Mouse (Mus musculus): ENCODE results near the gene Plce1. TPM values are rescaled to one million over a fixed set of nuclear protein-coding genes. Genes with fewer than 3 reads are reported as not detected.

Gene Plce1
- 2.9 and 4.3 TPM in 2 replicates for polyA plus RNA-seq (2014; fragmentation: Nextera tagmentation; extraction: Ambion mirVana)

DNA sequence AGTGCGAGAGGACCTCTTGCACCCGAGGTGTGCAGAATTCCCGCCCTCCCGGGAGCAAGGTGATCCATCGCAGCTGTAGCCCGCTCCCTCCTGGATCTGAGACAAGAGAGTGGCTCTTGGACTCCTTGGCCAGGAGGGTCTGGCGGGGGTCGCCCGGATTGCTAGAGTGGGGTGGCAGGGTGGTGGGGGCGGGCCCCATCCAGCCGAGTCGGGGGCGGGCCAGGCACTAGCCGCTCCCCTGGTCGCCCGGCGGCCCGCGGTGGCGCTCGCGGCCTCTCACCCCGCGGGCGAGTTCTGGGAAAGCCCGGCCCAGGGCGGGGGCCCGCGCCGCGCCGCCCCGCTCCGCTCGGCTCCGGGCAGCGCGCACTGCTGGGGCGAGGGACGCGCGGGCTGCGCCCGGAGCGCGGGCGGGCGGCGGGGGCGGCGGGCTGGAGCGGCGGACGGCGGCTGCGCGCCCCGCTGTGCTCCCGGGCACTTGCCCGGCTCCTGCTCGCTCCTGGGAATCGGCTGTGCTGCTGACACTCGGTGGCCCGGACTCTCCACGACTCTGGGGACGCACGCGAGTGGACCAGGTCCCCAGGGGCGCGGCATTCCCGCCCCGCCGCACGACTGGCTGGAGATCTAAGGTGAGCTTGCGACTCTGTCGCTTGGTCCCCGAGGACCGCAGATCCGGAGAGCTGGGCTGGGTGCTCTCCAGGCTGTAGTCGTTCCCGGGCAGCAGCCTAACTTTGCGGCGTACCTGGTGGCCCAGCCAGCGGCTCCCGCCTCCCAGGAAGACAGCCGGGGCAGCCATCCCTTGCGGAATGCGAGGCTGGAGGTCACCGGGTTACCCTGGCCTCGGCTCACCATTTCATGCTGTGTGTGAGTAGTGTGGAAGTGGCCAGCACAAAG lies at the start of gene Plce1:
Gene Plce1, plus strand, starts transcription at position 379 of the 891 bp plus-strand sequence.
- WGBS: under 1% methylated on average over 86 of the region's 90 CpGs
- no peaks in the 10 kb centered on the region for H3K9me3 ChIP-seq (ENCODE audit: control insufficient read depth, low read length)
- peak; percentile 72 for ATAC-seq (ENCODE audit: low FRiP score, low TSS enrichment)
- peak; percentile 70 for DNase-seq
- H3K27ac ChIP-seq (replicated peaks; ENCODE audit: low read depth, low read length): peak within 1 kb of the TSS; percentile 55
- H3K9ac ChIP-seq (replicated peaks; ENCODE audit: low read length): peak within 1 kb of the TSS; percentile 57
- peaks cover 25% of the 10 kb centered on the region; the same call in 1 of the 2 replicates for H3K27me3 ChIP-seq (ENCODE audit: control insufficient read depth, insufficient read depth, low read length)
- peaks cover 28% of the 10 kb centered on the region for H3K4me1 ChIP-seq (ENCODE audit: control insufficient read depth, insufficient read depth, low read length)
- H3K36me3 ChIP-seq (ENCODE audit: control insufficient read depth, insufficient read depth, low read length): no peaks in the 10 kb centered on the region
- peak within 1 kb of the TSS; percentile 100 for H3K4me2 ChIP-seq (ENCODE audit: low read length)
- peak within 1 kb of the TSS; percentile 60 for H3K4me3 ChIP-seq (replicated peaks; ENCODE audit: low read depth, low read length)

DNA sequence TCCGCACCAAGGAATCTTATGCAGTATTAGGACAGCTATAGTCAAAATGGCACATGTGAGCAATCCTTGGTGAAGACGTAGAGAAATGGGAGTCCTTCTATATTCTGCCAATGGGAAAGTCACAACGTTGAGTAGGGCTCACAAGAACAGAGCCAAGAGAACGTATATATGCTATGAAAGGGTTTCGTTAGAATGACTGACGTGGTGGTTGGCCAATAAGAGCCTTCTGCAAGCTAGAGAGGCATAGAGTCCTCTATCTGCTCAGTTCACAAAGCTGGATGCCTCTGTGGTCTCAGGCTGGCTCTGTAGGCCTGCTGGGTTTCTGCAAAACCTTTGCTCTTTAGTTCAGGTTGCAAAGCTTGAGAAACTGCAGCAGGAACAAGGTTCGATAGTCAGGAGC lies 49.6 kb upstream of the Plce1 start:
- no peaks in the 10 kb centered on the region for H3K27me3 ChIP-seq (ENCODE audit: control insufficient read depth, insufficient read depth, low read length)
- no peak overlapping the region for H3K9ac ChIP-seq (replicated peaks; ENCODE audit: low read length)
- WGBS: 72% methylated on average over 7 of the region's 7 CpGs
- ATAC-seq (ENCODE audit: low FRiP score, low TSS enrichment): no peak
- H3K4me2 ChIP-seq (ENCODE audit: low read length): no peak overlapping the region
- H3K4me1 ChIP-seq (ENCODE audit: control insufficient read depth, insufficient read depth, low read length): no peaks in the 10 kb centered on the region
- no peak overlapping the region for H3K4me3 ChIP-seq (replicated peaks; ENCODE audit: low read depth, low read length)
- 0 out of 2 replicates have a peak, but pooled peaks cover 2% of the 10 kb centered on the region for H3K9me3 ChIP-seq (ENCODE audit: control insufficient read depth, low read length)
- H3K27ac ChIP-seq (replicated peaks; ENCODE audit: low read depth, low read length): no peak overlapping the region
- no peak for DNase-seq
- H3K36me3 ChIP-seq (ENCODE audit: control insufficient read depth, insufficient read depth, low read length): no peaks in the 10 kb centered on the region

DNA sequence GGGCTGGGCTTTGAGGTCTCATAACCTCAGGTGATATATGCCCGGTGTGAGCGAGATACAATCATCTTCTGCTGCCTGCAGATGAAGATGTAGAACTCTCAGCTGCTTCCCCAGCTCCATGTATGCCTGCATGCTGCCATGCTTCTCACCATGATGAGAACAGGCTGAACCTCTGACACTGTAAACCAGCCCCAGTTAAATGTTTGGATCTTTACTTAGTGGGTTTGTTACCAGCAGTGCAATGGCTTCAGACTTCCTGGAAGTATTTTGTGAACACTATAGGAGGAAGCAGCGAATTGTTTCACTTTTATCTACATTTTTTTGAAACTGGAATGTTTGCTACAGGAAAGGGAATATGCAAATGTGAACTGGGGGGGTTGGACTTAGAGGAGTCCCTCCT lies 48.9 kb upstream of the Plce1 start:
- 83% methylated on average over 3 of the region's 3 CpGs for WGBS
- no peak overlapping the region for H3K9ac ChIP-seq (replicated peaks; ENCODE audit: low read length)
- H3K4me2 ChIP-seq (ENCODE audit: low read length): no peak overlapping the region

DNA sequence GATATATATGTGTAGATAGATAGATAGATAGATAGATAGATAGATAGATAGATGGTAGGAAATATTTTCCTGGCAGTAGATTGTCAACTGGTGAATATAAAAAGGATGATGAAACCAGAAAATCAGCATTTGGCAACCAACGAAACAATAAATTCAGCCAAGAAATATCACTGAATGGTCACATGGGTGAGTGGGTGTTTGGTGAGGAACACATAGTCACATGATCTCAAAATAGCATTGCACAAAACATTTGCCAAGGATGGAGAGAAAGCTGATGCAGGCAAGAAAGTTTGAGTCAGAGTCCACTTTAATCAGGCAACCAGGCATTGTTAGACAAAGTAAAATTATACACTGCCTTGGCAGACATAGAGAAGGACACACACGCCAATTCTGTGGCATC lies 47.5 kb upstream of the Plce1 start:
- H3K36me3 ChIP-seq (ENCODE audit: control insufficient read depth, insufficient read depth, low read length): no peaks in the 10 kb centered on the region
- H3K9ac ChIP-seq (replicated peaks; ENCODE audit: low read length): no peak overlapping the region
- no peak overlapping the region for H3K4me3 ChIP-seq (replicated peaks; ENCODE audit: low read depth, low read length)
- no peak overlapping the region for H3K27ac ChIP-seq (replicated peaks; ENCODE audit: low read depth, low read length)
- H3K9me3 ChIP-seq (ENCODE audit: control insufficient read depth, low read length): 0 out of 2 replicates have a peak, but pooled peaks cover 2% of the 10 kb centered on the region
- ATAC-seq (ENCODE audit: low FRiP score, low TSS enrichment) (no peak), DNase-seq (no peak)
- WGBS: 88% methylated on average over 2 of the region's 2 CpGs
- H3K27me3 ChIP-seq (ENCODE audit: control insufficient read depth, insufficient read depth, low read length): no peaks in the 10 kb centered on the region
- H3K4me1 ChIP-seq (ENCODE audit: control insufficient read depth, insufficient read depth, low read length): no peaks in the 10 kb centered on the region
- H3K4me2 ChIP-seq (ENCODE audit: low read length): no peak overlapping the region

More for the DNA sequence above, 48.9 kb upstream of the Plce1 start:
- Histone ChIP-seq H3K27me3 (ENCODE audit: control insufficient read depth, insufficient read depth, low read length) (no peaks in the 10 kb centered on the region), H3K36me3 (ENCODE audit: control insufficient read depth, insufficient read depth, low read length) (no peaks in the 10 kb centered on the region), H3K27ac (replicated peaks; ENCODE audit: low read depth, low read length) (no peak overlapping the region), H3K4me3 (replicated peaks; ENCODE audit: low read depth, low read length) (no peak overlapping the region), H3K9me3 (ENCODE audit: control insufficient read depth, low read length) (0 out of 2 replicates have a peak, but pooled peaks cover 2% of the 10 kb centered on the region), H3K4me1 (ENCODE audit: control insufficient read depth, insufficient read depth, low read length) (no peaks in the 10 kb centered on the region)
- ATAC-seq (ENCODE audit: low FRiP score, low TSS enrichment): no peak
- no peak for DNase-seq

DNA sequence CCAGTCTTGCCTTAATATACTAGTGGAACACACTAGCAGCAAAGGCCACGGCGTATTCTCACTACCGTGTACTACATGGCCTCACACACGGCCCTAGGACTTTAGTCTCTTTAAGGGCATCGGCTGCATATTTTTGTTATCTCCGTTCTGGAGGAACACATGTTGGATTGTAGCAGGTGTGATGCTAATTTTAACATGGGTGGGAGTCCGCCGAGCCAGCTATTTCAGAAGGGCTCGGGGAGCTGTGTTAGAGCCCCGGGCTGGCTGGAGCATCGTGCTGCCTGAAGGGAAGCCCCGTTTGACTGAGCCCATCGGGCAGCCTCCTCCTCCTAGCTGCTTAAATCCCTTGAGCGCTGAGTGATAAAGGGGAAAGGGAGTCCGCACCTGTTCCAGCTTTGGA lies 45.7 kb upstream of the Plce1 start:
- no peak for ATAC-seq (ENCODE audit: low FRiP score, low TSS enrichment)
- Histone ChIP-seq H3K9me3 (ENCODE audit: control insufficient read depth, low read length) (0 out of 2 replicates have a peak, but pooled peaks cover 2% of the 10 kb centered on the region), H3K4me3 (replicated peaks; ENCODE audit: low read depth, low read length) (no peak overlapping the region), H3K27me3 (ENCODE audit: control insufficient read depth, insufficient read depth, low read length) (no peaks in the 10 kb centered on the region), H3K4me2 (ENCODE audit: low read length) (no peak overlapping the region), H3K9ac (replicated peaks; ENCODE audit: low read length) (no peak overlapping the region), H3K4me1 (ENCODE audit: control insufficient read depth, insufficient read depth, low read length) (no peaks in the 10 kb centered on the region), H3K27ac (replicated peaks; ENCODE audit: low read depth, low read length) (no peak overlapping the region), H3K36me3 (ENCODE audit: control insufficient read depth, insufficient read depth, low read length) (no peaks in the 10 kb centered on the region)
- DNase-seq: no peak
- 94% methylated on average over 15 of the region's 15 CpGs for WGBS

DNA sequence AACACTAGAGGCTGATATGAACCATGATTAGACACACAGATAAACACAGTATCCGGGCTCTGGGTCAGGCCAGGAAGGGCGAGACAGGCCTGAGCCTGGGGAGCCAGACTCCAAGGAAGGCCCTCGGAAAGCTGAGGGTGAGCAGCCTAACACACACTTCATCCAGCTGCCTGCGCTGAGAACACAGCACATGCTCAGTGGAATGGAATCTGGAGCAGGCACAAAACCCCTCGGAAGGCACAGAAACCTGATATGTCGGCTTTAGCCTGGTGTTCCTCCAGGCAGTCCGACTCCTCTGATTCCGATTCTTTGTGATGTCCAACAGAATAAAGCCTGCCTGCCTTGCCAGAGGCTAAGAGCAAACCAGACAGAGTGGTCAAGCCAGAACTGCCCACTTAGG lies 39.0 kb upstream of the Plce1 start:
- Histone ChIP-seq H3K9me3 (ENCODE audit: control insufficient read depth, low read length) (no peaks in the 10 kb centered on the region), H3K36me3 (ENCODE audit: control insufficient read depth, insufficient read depth, low read length) (no peaks in the 10 kb centered on the region), H3K4me2 (ENCODE audit: low read length) (no peak overlapping the region), H3K27ac (replicated peaks; ENCODE audit: low read depth, low read length) (no peak overlapping the region), H3K4me3 (replicated peaks; ENCODE audit: low read depth, low read length) (no peak overlapping the region), H3K9ac (replicated peaks; ENCODE audit: low read length) (no peak overlapping the region), H3K27me3 (ENCODE audit: control insufficient read depth, insufficient read depth, low read length) (no peaks in the 10 kb centered on the region), H3K4me1 (ENCODE audit: control insufficient read depth, insufficient read depth, low read length) (no peaks in the 10 kb centered on the region)
- ATAC-seq (ENCODE audit: low FRiP score, low TSS enrichment) (no peak), DNase-seq (no peak)
- WGBS: 79% methylated on average over 8 of the region's 8 CpGs

DNA sequence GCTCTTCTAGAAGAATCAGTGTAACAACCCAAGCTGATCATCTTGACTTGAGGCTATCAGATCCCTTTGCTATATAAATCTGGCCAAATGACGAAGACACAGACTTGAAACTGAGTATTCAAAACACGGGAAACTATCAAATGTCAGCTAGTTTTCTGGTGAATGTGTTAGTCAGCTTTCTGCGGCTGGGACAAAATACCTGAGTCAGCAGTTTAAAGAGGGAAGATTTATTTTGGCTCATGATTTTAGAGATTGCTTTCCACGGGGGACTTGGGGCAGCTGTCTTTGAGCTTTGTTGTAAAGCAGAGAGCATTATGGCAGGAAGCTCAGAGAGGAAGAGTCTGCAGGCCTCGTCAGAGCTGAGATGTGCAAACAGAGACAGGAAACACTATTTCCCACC lies 35.2 kb upstream of the Plce1 start:
- H3K27me3 ChIP-seq (ENCODE audit: control insufficient read depth, insufficient read depth, low read length): no peaks in the 10 kb centered on the region
- no peaks in the 10 kb centered on the region for H3K36me3 ChIP-seq (ENCODE audit: control insufficient read depth, insufficient read depth, low read length)
- no peak overlapping the region for H3K4me3 ChIP-seq (replicated peaks; ENCODE audit: low read depth, low read length)
- H3K4me1 ChIP-seq (ENCODE audit: control insufficient read depth, insufficient read depth, low read length): no peaks in the 10 kb centered on the region
- H3K9ac ChIP-seq (replicated peaks; ENCODE audit: low read length): no peak overlapping the region
- H3K4me2 ChIP-seq (ENCODE audit: low read length): no peak overlapping the region
- H3K27ac ChIP-seq (replicated peaks; ENCODE audit: low read depth, low read length): no peak overlapping the region
- no peaks in the 10 kb centered on the region for H3K9me3 ChIP-seq (ENCODE audit: control insufficient read depth, low read length)
- WGBS: 88% methylated on average over 5 of the region's 5 CpGs
- DNase-seq (no peak), ATAC-seq (ENCODE audit: low FRiP score, low TSS enrichment) (no peak)

DNA sequence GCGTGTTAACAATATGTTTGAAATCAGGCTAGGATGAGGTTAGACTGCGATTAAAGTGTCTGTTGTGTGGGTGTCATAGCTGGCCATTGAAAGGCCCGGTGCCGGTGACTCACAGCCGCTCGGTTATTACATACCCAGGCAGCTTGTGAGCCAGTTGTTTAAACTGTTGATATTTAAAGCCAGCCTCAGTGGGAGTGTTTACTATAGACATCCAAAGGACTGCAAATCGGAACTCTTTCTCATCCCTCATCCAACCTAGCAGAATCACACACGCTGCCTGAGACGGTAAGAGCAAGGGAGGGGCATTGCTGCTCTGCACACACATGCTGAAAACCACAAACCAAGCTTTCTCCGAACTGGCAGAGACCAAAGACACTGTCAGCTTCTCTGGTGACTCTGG lies 25.7 kb upstream of the Plce1 start:
- H3K27me3 ChIP-seq (ENCODE audit: control insufficient read depth, insufficient read depth, low read length): no peaks in the 10 kb centered on the region
- peaks cover 4% of the 10 kb centered on the region; the same call in 1 of the 2 replicates for H3K9me3 ChIP-seq (ENCODE audit: control insufficient read depth, low read length)
- 81% methylated on average over 10 of the region's 10 CpGs for WGBS
- no peak for ATAC-seq (ENCODE audit: low FRiP score, low TSS enrichment)
- no peak overlapping the region for H3K9ac ChIP-seq (replicated peaks; ENCODE audit: low read length)
- H3K4me3 ChIP-seq (replicated peaks; ENCODE audit: low read depth, low read length): no peak overlapping the region
- DNase-seq: no peak
- H3K27ac ChIP-seq (replicated peaks; ENCODE audit: low read depth, low read length): no peak overlapping the region
- no peak overlapping the region for H3K4me2 ChIP-seq (ENCODE audit: low read length)
- no peaks in the 10 kb centered on the region for H3K4me1 ChIP-seq (ENCODE audit: control insufficient read depth, insufficient read depth, low read length)
- no peaks in the 10 kb centered on the region for H3K36me3 ChIP-seq (ENCODE audit: control insufficient read depth, insufficient read depth, low read length)

DNA sequence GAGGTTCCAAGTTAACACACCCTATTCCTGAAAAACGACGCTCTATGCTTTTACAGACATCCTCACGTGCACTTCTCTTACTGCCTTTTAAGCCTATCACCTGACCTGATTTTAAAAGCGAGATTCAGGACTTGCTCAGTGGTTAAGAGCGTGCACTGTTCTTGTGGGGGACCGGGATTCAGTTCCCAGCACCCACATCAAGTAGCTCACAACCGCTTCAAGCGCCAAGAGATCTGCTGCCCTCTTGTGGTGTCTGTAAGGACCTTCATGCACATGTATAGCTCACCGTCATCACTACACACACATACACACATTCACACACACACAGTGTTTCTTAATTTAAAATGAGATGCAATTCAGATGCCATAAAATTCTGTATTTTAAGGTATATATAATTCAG lies 21.9 kb upstream of the Plce1 start:
- WGBS: 96% methylated on average over 9 of the region's 9 CpGs
- H3K9me3 ChIP-seq (ENCODE audit: control insufficient read depth, low read length): peaks cover 4% of the 10 kb centered on the region; the same call in 1 of the 2 replicates
- no peak overlapping the region for H3K9ac ChIP-seq (replicated peaks; ENCODE audit: low read length)
- H3K27me3 ChIP-seq (ENCODE audit: control insufficient read depth, insufficient read depth, low read length): no peaks in the 10 kb centered on the region
- H3K4me2 ChIP-seq (ENCODE audit: low read length): no peak overlapping the region
- no peak for ATAC-seq (ENCODE audit: low FRiP score, low TSS enrichment)
- no peak overlapping the region for H3K4me3 ChIP-seq (replicated peaks; ENCODE audit: low read depth, low read length)
- no peaks in the 10 kb centered on the region for H3K4me1 ChIP-seq (ENCODE audit: control insufficient read depth, insufficient read depth, low read length)
- DNase-seq: no peak
- H3K36me3 ChIP-seq (ENCODE audit: control insufficient read depth, insufficient read depth, low read length): no peaks in the 10 kb centered on the region
- H3K27ac ChIP-seq (replicated peaks; ENCODE audit: low read depth, low read length): no peak overlapping the region

Measured in midbrain, embryonic 14.5 days (tissue).